Mouse (Mus musculus): ENCODE results near the gene Tmem198. TPM values are rescaled to one million over a fixed set of nuclear protein-coding genes. Genes with fewer than 3 reads are reported as not detected.

The Tmem198 gene
- polyA plus RNA-seq, 1 experiment = 0.27 TPM

- no peaks in the 10 kb centered on the region for H3K27me3 ChIP-seq (ENCODE audit: control insufficient read depth, insufficient read depth, low read length, poor library complexity, severe bottlenecking)
- TF ChIP-seq CTCF (IDR thresholded peaks at IDR 0.05; ENCODE audit: low read depth, low read length) = peak; percentile 47
- no peak for TF ChIP-seq POLR2A (IDR thresholded peaks at IDR 0.05; ENCODE audit: insufficient read depth, low read length)
- no peak for TF ChIP-seq EP300 (IDR thresholded peaks at IDR 0.05; ENCODE audit: insufficient read depth, low read depth, low read length)
- peak overlapping the region; percentile 48 for H3K27ac ChIP-seq (ENCODE audit: insufficient read depth, low read length)
- H3K9me3 ChIP-seq (replicated peaks; ENCODE audit: control insufficient read depth, insufficient read depth, low read length, poor library complexity, severe bottlenecking) = no peaks in the 10 kb centered on the region
- no peaks in the 10 kb centered on the region for H3K4me1 ChIP-seq (ENCODE audit: control insufficient read depth, insufficient read depth, low read length)
- peak overlapping the region; percentile 15; the same call in 1 of the 2 replicates for H3K9ac ChIP-seq (ENCODE audit: low read depth, poor library complexity, severe bottlenecking)
- H3K4me3 ChIP-seq (ENCODE audit: low read depth, low read length) = no peak overlapping the region
- H3K36me3 ChIP-seq (ENCODE audit: control insufficient read depth, insufficient read depth, low read length, poor library complexity, severe bottlenecking) = no peaks in the 10 kb centered on the region
Observed at GRCm38 (mm10) chr1:75494878-75495548, 15.7 kb downstream of the Tmem198 start.

- no peak for TF ChIP-seq EP300 (IDR thresholded peaks at IDR 0.05; ENCODE audit: insufficient read depth, low read depth, low read length)
- no peak for TF ChIP-seq CTCF (IDR thresholded peaks at IDR 0.05; ENCODE audit: low read depth, low read length)
- TF ChIP-seq POLR2A (IDR thresholded peaks at IDR 0.05; ENCODE audit: insufficient read depth, low read length) = no peak
- Histone ChIP-seq H3K27ac (ENCODE audit: insufficient read depth, low read length) (no peak overlapping the region), H3K9me3 (replicated peaks; ENCODE audit: control insufficient read depth, insufficient read depth, low read length, poor library complexity, severe bottlenecking) (no peaks in the 10 kb centered on the region), H3K9ac (ENCODE audit: low read depth, poor library complexity, severe bottlenecking) (no peak overlapping the region), H3K36me3 (ENCODE audit: control insufficient read depth, insufficient read depth, low read length, poor library complexity, severe bottlenecking) (no peaks in the 10 kb centered on the region), H3K4me3 (ENCODE audit: low read depth, low read length) (no peak overlapping the region), H3K4me1 (ENCODE audit: control insufficient read depth, insufficient read depth, low read length) (no peaks in the 10 kb centered on the region), H3K27me3 (ENCODE audit: control insufficient read depth, insufficient read depth, low read length, poor library complexity, severe bottlenecking) (no peaks in the 10 kb centered on the region)
Observed at GRCm38 (mm10) chr1:75498897-75499296, 19.6 kb downstream of the Tmem198 start.

- no peaks in the 10 kb centered on the region for H3K9me3 ChIP-seq (replicated peaks; ENCODE audit: control insufficient read depth, insufficient read depth, low read length, poor library complexity, severe bottlenecking)
- no peaks in the 10 kb centered on the region for H3K36me3 ChIP-seq (ENCODE audit: control insufficient read depth, insufficient read depth, low read length, poor library complexity, severe bottlenecking)
Observed at GRCm38 (mm10) chr1:75499441-75499840, 20.1 kb downstream of the Tmem198 start.

GRCm38 (mm10) chr1:75501905-75502304 lies 22.6 kb downstream of the Tmem198 start:
- Histone ChIP-seq H3K27ac (ENCODE audit: insufficient read depth, low read length) (no peak overlapping the region), H3K36me3 (ENCODE audit: control insufficient read depth, insufficient read depth, low read length, poor library complexity, severe bottlenecking) (no peaks in the 10 kb centered on the region), H3K9me3 (replicated peaks; ENCODE audit: control insufficient read depth, insufficient read depth, low read length, poor library complexity, severe bottlenecking) (no peaks in the 10 kb centered on the region), H3K27me3 (ENCODE audit: control insufficient read depth, insufficient read depth, low read length, poor library complexity, severe bottlenecking) (no peaks in the 10 kb centered on the region), H3K4me1 (ENCODE audit: control insufficient read depth, insufficient read depth, low read length) (peaks cover 4% of the 10 kb centered on the region), H3K9ac (ENCODE audit: low read depth, poor library complexity, severe bottlenecking) (no peak overlapping the region), H3K4me3 (ENCODE audit: low read depth, low read length) (no peak overlapping the region)
- no peak for TF ChIP-seq EP300 (IDR thresholded peaks at IDR 0.05; ENCODE audit: insufficient read depth, low read depth, low read length)
- no peak for TF ChIP-seq POLR2A (IDR thresholded peaks at IDR 0.05; ENCODE audit: insufficient read depth, low read length)
- no peak for TF ChIP-seq CTCF (IDR thresholded peaks at IDR 0.05; ENCODE audit: low read depth, low read length)

More at GRCm38 (mm10) chr1:75499441-75499840, 20.1 kb downstream of the Tmem198 start:
- Histone ChIP-seq H3K4me3 (ENCODE audit: low read depth, low read length) (no peak overlapping the region), H3K27ac (ENCODE audit: insufficient read depth, low read length) (no peak overlapping the region), H3K4me1 (ENCODE audit: control insufficient read depth, insufficient read depth, low read length) (peaks cover 1% of the 10 kb centered on the region), H3K27me3 (ENCODE audit: control insufficient read depth, insufficient read depth, low read length, poor library complexity, severe bottlenecking) (no peaks in the 10 kb centered on the region), H3K9ac (ENCODE audit: low read depth, poor library complexity, severe bottlenecking) (no peak overlapping the region)
- TF ChIP-seq CTCF (IDR thresholded peaks at IDR 0.05; ENCODE audit: low read depth, low read length) (peak; percentile 67), EP300 (IDR thresholded peaks at IDR 0.05; ENCODE audit: insufficient read depth, low read depth, low read length) (no peak)

- H3K27ac ChIP-seq (ENCODE audit: insufficient read depth, low read length) = no peak overlapping the region
- peaks cover 5% of the 10 kb centered on the region for H3K4me1 ChIP-seq (ENCODE audit: control insufficient read depth, insufficient read depth, low read length)
- H3K9ac ChIP-seq (ENCODE audit: low read depth, poor library complexity, severe bottlenecking) = no peak overlapping the region
- no peaks in the 10 kb centered on the region for H3K9me3 ChIP-seq (replicated peaks; ENCODE audit: control insufficient read depth, insufficient read depth, low read length, poor library complexity, severe bottlenecking)
- no peak for TF ChIP-seq CTCF (IDR thresholded peaks at IDR 0.05; ENCODE audit: low read depth, low read length)
- H3K4me3 ChIP-seq (ENCODE audit: low read depth, low read length) = peak overlapping the region; percentile 10
- H3K36me3 ChIP-seq (ENCODE audit: control insufficient read depth, insufficient read depth, low read length, poor library complexity, severe bottlenecking) = no peaks in the 10 kb centered on the region
- no peaks in the 10 kb centered on the region for H3K27me3 ChIP-seq (ENCODE audit: control insufficient read depth, insufficient read depth, low read length, poor library complexity, severe bottlenecking)
Observed at GRCm38 (mm10) chr1:75502945-75503650, 23.8 kb downstream of the Tmem198 start.

- TF ChIP-seq POLR2A (IDR thresholded peaks at IDR 0.05; ENCODE audit: insufficient read depth, low read length) (no peak), EP300 (IDR thresholded peaks at IDR 0.05; ENCODE audit: insufficient read depth, low read depth, low read length) (no peak), CTCF (IDR thresholded peaks at IDR 0.05; ENCODE audit: low read depth, low read length) (no peak)
- Histone ChIP-seq H3K4me1 (ENCODE audit: control insufficient read depth, insufficient read depth, low read length) (peaks cover 5% of the 10 kb centered on the region), H3K9me3 (replicated peaks; ENCODE audit: control insufficient read depth, insufficient read depth, low read length, poor library complexity, severe bottlenecking) (no peaks in the 10 kb centered on the region), H3K27ac (ENCODE audit: insufficient read depth, low read length) (no peak overlapping the region), H3K27me3 (ENCODE audit: control insufficient read depth, insufficient read depth, low read length, poor library complexity, severe bottlenecking) (no peaks in the 10 kb centered on the region), H3K4me3 (ENCODE audit: low read depth, low read length) (peak overlapping the region; percentile 10), H3K9ac (ENCODE audit: low read depth, poor library complexity, severe bottlenecking) (no peak overlapping the region), H3K36me3 (ENCODE audit: control insufficient read depth, insufficient read depth, low read length, poor library complexity, severe bottlenecking) (no peaks in the 10 kb centered on the region)
Observed at GRCm38 (mm10) chr1:75503651-75503980, 24.3 kb downstream of the Tmem198 start.
